In genomic region chr8:120012927-120013326, GRCm38 (mm10) we compare ENCODE assay signal across 10 mouse cellular contexts. TPM values are rescaled to one million over a fixed set of nuclear protein-coding genes. Genes with fewer than 3 reads are reported as not detected.
DNase-seq lines count a peak whose midpoint lies in the region; ATAC-seq and TF ChIP-seq lines count a peak whose summit lies in the region.
"Had no signal": no experiment of that assay in that cellular context is flagged by ENCODE, and none has a peak within 500 bp of the region (broad histone marks: within the 10 kb centered on the region; RNA-seq: fewer than 3 reads in every experiment).

No protein-coding gene starts in this region.

- peaks cover 13% of the 10 kb centered on the region; the same call in 1 of the 2 replicates for H3K4me1 ChIP-seq in kidney, postnatal 0 days (replicated peaks; ENCODE audit: insufficient read depth, low read length)
- H3K4me1 ChIP-seq in kidney, embryonic 16.5 days (ENCODE audit: insufficient read depth, low read length), result peaks cover 18% of the 10 kb centered on the region
- H3K4me1 ChIP-seq in bone marrow, adult 2 months (ENCODE audit: control insufficient read depth, insufficient read depth, low read length), result peaks cover 7% of the 10 kb centered on the region
- peaks cover 15% of the 10 kb centered on the region for H3K4me1 ChIP-seq in heart, embryonic 12.5 days (replicated peaks)

- no peak overlapping the region for H3K4me2 ChIP-seq in kidney, postnatal 0 days (ENCODE audit: low read length)
- no peak overlapping the region for H3K4me2 ChIP-seq in kidney, embryonic 16.5 days (replicated peaks; ENCODE audit: low read depth, low read length)
- no peak overlapping the region for H3K4me2 ChIP-seq in heart, embryonic 12.5 days

- no peaks in the 10 kb centered on the region for H3K36me3 ChIP-seq in kidney, postnatal 0 days (ENCODE audit: insufficient read depth, low read length)
- no peaks in the 10 kb centered on the region for H3K36me3 ChIP-seq in kidney, embryonic 16.5 days (ENCODE audit: insufficient read depth, low read length)
- no peaks in the 10 kb centered on the region for H3K36me3 ChIP-seq in heart, embryonic 12.5 days

- no peaks in the 10 kb centered on the region for H3K9me3 ChIP-seq in kidney, postnatal 0 days (replicated peaks; ENCODE audit: low read length)
- no peaks in the 10 kb centered on the region for H3K9me3 ChIP-seq in kidney, embryonic 16.5 days (ENCODE audit: low read length)
- H3K9me3 ChIP-seq in heart, embryonic 12.5 days (replicated peaks), result no peaks in the 10 kb centered on the region

- H3K4me3 ChIP-seq in kidney, postnatal 0 days (replicated peaks; ENCODE audit: low read depth, low read length), result no peak overlapping the region
- H3K4me3 ChIP-seq in kidney, embryonic 16.5 days (ENCODE audit: low read length), result no peak overlapping the region
- no peak overlapping the region for H3K4me3 ChIP-seq in bone marrow, adult 2 months (replicated peaks; ENCODE audit: control insufficient read depth, low read depth, low read length)
- no peak overlapping the region for H3K4me3 ChIP-seq in heart, embryonic 12.5 days

- peak; percentile 49 for DNase-seq in kidney, postnatal 0 days (ENCODE audit: low spot score)
- peak; percentile 43 for DNase-seq in ES-CJ7 (ENCODE audit: low read depth, low spot score)
- DNase-seq in induced T-regulatory cell, adult 2 months (ENCODE audit: low read depth), result peak; percentile 21
- no peak for DNase-seq in cerebellum, adult 8-10 months
- no peak for DNase-seq in spleen, postnatal 4 days (ENCODE audit: low spot score in 2 of 2)
- DNase-seq: gastrocnemius, postnatal 14 days; lung, adult 2 months had no signal

- H3K9ac ChIP-seq in kidney, postnatal 0 days (ENCODE audit: low read depth, low read length), result no peak overlapping the region
- H3K9ac ChIP-seq in kidney, embryonic 16.5 days (replicated peaks; ENCODE audit: low read length), result no peak overlapping the region
- no peak overlapping the region for H3K9ac ChIP-seq in heart, embryonic 12.5 days

- ATAC-seq in kidney, postnatal 0 days (replicated peaks; ENCODE audit: low FRiP score, low read depth), result 0 out of 2 replicates have a peak, but pooled peaks have one; percentile 42
- ATAC-seq in kidney, embryonic 16.5 days (ENCODE audit: low FRiP score, low TSS enrichment), result no peak
- ATAC-seq in heart, embryonic 12.5 days (ENCODE audit: insufficient number of reproducible peaks, low FRiP score), result no peak

- H3K27ac ChIP-seq in kidney, postnatal 0 days, result no peak overlapping the region
- no peak overlapping the region for H3K27ac ChIP-seq in kidney, embryonic 16.5 days (ENCODE audit: low read length)
- peak overlapping the region; percentile 15; the same call in 1 of the 2 replicates for H3K27ac ChIP-seq in bone marrow, adult 2 months (ENCODE audit: control insufficient read depth, insufficient read depth, low read depth, low read length, poor library complexity)
- no peak overlapping the region for H3K27ac ChIP-seq in heart, embryonic 12.5 days (ENCODE audit: poor library complexity, severe bottlenecking)

- 46% methylated on average over 9 of the region's 9 CpGs for WGBS in kidney, postnatal 0 days
- WGBS in kidney, embryonic 16.5 days, result 43% methylated on average over 9 of the region's 9 CpGs
- WGBS in bone marrow, adult 2 months, result 62% methylated on average over 9 of the region's 9 CpGs
- 29% methylated on average over 9 of the region's 9 CpGs for WGBS in heart, embryonic 12.5 days

- H3K27me3 ChIP-seq in kidney, postnatal 0 days (ENCODE audit: insufficient read depth, low read length), result no peaks in the 10 kb centered on the region
- no peaks in the 10 kb centered on the region for H3K27me3 ChIP-seq in kidney, embryonic 16.5 days (ENCODE audit: insufficient read depth, low read length)
- H3K27me3 ChIP-seq in heart, embryonic 12.5 days (replicated peaks), result peaks cover 27% of the 10 kb centered on the region

- no peak for TF ChIP-seq CTCF in kidney, postnatal 0 days (IDR thresholded peaks at IDR 0.05; ENCODE audit: low read depth)
- no peak for TF ChIP-seq CTCF in bone marrow, adult 2 months (IDR thresholded peaks at IDR 0.05; ENCODE audit: control insufficient read depth, insufficient read depth, low read length)

- no peak for TF ChIP-seq POLR2A in bone marrow, adult 2 months (IDR thresholded peaks at IDR 0.05; ENCODE audit: borderline replicate concordance, control insufficient read depth, low read depth, low read length)

RNA-seq across cellular contexts. Expression of gene Crispld2, which starts 20.7 kb away (rescaled TPM):
- polyA plus RNA-seq in kidney, postnatal 0 days (2015; fragmentation: Nextera tagmentation; extraction: Ambion mirVana), result 12.2 and 12.7 TPM in 2 replicates
- 8.7 and 10.1 TPM in 2 replicates for polyA plus RNA-seq in kidney, embryonic 16.5 days (2015; fragmentation: Nextera tagmentation; extraction: Ambion mirVana)
- polyA plus RNA-seq in bone marrow, adult 2 months (2011; ENCODE audit: insufficient read depth, insufficient read length, low replicate concordance, missing spikeins), result 4.9 and 17.2 TPM in 2 replicates
- polyA plus RNA-seq in heart, embryonic 12.5 days (2016; fragmentation: Nextera tagmentation; extraction: Ambion mirVana), result 3.7 and 4.1 TPM in 2 replicates

Comparison
In these comparisons a context has a peak if more than half of its experiments do, and no peak if none do; other contexts are left out.
1. DNase-seq: peak in kidney, postnatal 0 days (single experiment), ES-CJ7 (single experiment) and induced T-regulatory cell, adult 2 months (single experiment); none in cerebellum, adult 8-10 months (single experiment) and spleen, postnatal 4 days (0 of 2).